Mouse (Mus musculus): ENCODE results near the gene Golga7b.

- TF ChIP-seq POLR2A (IDR thresholded peaks at IDR 0.05; ENCODE audit: insufficient read depth, low read length) (no peak), CTCF (IDR thresholded peaks at IDR 0.05; ENCODE audit: low read depth, low read length) (no peak)
These were observed 45.5 kb upstream of the Golga7b start, which contains the start of gene Sfrp5 for GRCm38 (mm10) chr19:42201696-42202381.
